Mouse (Mus musculus) cerebellum, adult 2 months (tissue): ENCODE measurements around the gene Lpar6.

Experiments
- CTCF ChIP-seq: fragments of 200-500 bp; IDR thresholded peaks from 2 replicates; pipeline ENCODE4 v1.5.1; 2011; ENCODE audit warnings: low read depth, mild to moderate bottlenecking, control low read depth, low read length, moderate library complexity, borderline replicate concordance; ENCODE audit not compliant: insufficient read depth
- POLR2A ChIP-seq: fragments of 200-500 bp; IDR thresholded peaks from 2 replicates; pipeline ENCODE4 v1.6.1; 2011; ENCODE audit warnings: low read length, control low read depth, borderline replicate concordance; ENCODE audit not compliant: insufficient read depth

GRCm38 (mm10) chr14:73231286-73231982 is 6.3 kb upstream of the Lpar6 start:
- TF ChIP-seq POLR2A (no peak), CTCF (no peak)
